Mouse (Mus musculus) liver, adult 2 months (tissue): ENCODE measurements around the gene H2-T24.

Source experiments
- CTCF ChIP-seq: fragments of 200-500 bp; IDR thresholded peaks from 2 replicates; pipeline ENCODE4 v1.5.1; 2011; ENCODE audit warnings: low read depth, low read length, control low read depth
- POLR2A ChIP-seq: fragments of 200-500 bp; IDR thresholded peaks from 2 replicates; pipeline ENCODE4 v1.6.1; 2011; ENCODE audit warnings: low read length, control low read depth; ENCODE audit not compliant: insufficient read depth; ENCODE audit errors: extremely low read depth

GRCm38 (mm10) chr17:36027663-36028062 lies 7.3 kb upstream of the H2-T24 start:
- TF ChIP-seq CTCF (no peak), POLR2A (no peak)
